Mouse (Mus musculus) megakaryocyte progenitor cell, adult 5-6 weeks (primary cell): Measurements from ENCODE around the gene Hus1b. TPM values are rescaled to one million over a fixed set of nuclear protein-coding genes. Genes with fewer than 3 reads are reported as not detected.

Experiments used
- ATAC-seq: replicated peaks from 2 replicates; pipeline ENCODE4 v1.8.0; 2016; ENCODE audit warnings: mild to moderate bottlenecking, moderate TSS enrichment, inconsistent platforms; ENCODE audit not compliant: poor library complexity
- total RNA-seq, 2 experiments: library from RNA; stranded (forward) in 1 of 2; stranded (reverse) in 1 of 2; fragments of 157-497, 149-512 nt in 1 of 2; fragments of 200-1000 nt in 1 of 2; gene quantifications; 2 replicates each; pipeline versions ENCODE4 v1.2.3 to v1.2.4; 2015 to 2017

Hus1b gene
- total RNA-seq, 2 experiments from 2014 or later, result 0.62 to 1.1 TPM

DNA sequence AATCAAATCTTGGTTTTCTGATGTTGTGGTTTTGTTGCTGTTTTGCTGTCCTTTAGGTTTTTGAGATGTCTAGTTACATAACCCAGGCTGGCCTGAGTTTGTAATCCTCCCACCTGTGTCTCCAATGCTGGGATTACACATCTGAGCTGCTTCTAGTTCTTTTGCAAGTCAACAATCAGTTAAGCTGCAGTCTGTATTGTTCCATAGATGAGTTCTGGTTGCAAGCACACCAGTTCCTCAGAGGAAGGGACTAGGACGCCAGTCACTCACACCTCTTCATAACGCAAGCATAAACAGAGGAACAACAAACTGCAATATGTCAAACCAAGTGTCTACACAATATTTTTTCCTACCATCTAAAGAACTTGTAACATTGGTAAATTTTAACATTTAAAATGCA, 4.5 kb upstream of the Hus1b start:
- no peak for ATAC-seq

DNA sequence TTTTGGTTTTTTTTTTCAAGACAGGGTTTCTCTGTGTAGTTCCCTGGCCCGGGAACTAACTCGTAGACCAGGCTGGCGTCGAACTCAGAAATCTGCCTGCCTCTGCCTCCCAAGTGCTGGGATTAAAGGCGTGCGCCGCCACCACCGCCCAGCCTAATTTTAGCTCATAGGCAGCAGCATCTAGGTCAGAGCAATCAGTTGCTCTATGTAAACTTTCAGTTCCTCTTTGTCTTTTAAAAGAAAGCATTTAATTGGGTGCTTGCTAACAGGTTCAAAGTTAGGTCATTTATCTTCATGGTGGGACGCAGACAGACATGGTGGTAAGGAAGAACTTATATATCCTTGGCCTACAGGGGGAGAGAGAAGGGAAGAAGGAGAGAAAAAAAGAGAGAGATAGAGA, 1.6 kb upstream of the Hus1b start:
- ATAC-seq, result peak; percentile 41; the same call in 1 of the 2 replicates

DNA sequence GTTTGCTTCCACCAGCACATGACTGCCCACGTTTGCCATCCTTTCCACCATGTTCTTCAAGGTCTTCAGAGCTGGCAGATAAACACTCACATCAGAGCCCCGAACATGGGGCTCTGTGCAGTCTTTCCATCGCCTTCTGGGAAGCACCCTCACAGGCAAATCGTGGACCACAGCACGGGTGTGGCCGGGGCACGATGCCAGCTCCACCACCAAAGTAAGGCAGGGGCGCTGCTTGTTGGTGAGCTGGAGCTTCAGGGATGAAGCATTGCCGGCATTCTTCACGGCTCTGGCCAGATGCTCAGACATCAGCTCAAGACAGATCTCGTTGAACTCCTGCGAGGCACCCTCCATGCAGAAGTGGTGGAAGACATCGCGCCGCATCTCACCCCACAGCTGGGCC, 430 bp downstream of the Hus1b start:
- peak; percentile 79 for ATAC-seq

DNA sequence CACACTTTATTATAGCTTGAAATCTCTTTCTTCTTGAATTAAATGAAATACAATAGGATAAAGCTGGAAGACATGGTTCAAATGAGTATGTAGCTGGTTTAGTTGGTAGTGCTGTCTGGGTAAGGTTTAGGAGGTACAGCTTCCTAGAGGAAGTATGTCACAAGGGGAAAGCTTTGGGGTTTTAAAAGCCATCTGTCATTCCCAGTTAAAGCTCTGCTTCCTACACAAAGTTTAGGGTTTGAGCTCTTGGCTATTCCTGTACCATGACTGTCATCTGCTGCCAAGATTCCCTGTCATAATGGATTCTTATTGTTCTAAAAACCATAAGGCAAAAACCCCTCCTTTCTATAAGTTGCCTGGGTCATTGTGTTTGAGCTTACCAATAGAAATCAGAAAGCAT, 1.8 kb downstream of the Hus1b start:
- no peak for ATAC-seq

DNA sequence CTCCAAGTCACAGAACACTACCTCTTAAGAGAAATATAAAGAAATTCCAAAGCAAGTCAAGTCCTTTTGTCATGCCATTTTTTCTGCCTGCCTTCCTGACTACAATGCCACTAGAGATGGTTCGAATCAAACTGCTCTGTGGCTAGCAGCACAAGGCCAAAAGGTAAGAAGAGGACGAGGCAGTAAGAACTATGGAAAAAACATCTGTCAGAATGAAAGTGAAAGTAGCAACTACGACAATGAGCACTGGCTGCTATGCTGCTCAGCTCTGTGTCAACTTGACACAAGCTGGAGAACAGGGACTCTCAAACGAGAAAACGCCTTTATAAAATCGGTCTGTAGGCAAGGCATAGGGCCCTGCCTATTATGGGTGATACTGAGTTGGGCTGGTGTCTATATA, 14.6 kb downstream of the Hus1b start:
- 0 out of 2 replicates have a peak, but pooled peaks have one; percentile 18 for ATAC-seq

DNA sequence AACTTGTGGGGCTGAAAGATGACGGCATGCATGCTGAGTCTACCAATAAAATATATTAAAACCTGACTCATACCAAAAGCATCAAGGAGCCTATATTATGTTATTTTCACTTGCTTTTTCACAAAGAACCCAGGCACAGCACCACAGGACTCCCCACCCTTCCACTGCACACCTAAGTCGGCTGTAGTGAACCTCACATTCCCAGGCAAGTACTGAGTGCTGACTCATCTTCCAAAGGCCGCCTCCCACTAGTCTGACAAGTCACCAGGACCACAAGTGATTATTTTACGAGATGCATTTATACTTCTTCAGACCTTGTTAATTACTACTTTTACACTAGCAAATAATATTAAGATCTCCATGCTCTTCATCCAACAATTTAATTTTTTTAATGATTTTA, 15.9 kb downstream of the Hus1b start:
- peak; percentile 64 for ATAC-seq

DNA sequence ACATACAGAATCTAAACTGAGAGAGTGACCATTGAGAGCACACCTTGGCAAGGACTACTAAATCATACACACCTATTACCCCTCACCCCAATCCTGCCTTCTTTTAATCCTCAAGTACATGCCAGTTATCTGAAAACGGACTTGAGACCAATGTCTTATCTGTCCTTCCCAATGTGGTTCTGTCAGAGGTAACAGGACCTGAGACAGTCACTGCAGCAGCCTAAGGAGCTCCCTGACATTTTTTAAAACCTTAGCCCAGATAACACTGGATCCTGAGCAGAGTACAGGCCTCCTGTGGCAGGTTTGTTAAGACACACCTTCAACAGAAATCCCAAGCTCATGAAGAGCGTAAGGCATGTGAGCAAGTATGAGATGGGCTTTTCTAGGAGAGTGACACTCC, 18.4 kb downstream of the Hus1b start:
- peak; percentile 27 for ATAC-seq

DNA sequence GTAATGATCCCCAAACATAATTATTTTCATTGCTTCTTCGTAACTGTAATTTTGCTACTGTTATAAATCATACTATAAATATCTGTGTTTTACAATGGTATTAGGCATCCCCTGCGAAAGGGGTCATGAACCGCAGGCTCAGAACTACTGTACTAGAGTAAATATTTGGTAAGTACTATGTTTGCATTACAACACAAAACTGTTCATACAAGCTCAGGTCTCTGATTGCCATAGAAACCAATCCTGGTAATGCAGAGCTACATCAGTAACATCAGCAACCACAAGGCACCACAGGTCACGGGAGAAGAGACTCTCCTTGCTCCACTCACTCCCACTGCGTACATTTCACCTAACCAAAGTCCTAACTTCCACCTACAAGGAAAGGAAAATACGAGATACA, 23.3 kb downstream of the Hus1b start:
- ATAC-seq, result no peak

DNA sequence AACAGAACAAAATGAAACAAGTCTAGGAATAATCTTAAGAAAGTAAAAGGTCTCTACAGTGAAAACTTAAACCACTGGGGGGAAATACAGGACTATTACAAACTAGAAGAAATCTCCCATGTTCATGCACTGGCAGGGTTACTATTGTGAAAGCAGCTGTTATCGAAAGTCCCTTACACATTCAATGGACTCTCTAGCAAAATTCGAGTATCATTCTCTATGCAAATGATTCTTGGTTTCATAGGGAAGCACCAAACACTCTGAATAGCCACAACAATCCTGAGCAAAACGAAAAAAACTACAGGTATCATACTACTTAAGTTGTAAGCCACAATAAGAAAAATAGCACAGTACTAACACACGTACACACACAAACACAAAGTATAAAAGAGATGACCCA, 25.6 kb downstream of the Hus1b start:
- no peak for ATAC-seq

DNA sequence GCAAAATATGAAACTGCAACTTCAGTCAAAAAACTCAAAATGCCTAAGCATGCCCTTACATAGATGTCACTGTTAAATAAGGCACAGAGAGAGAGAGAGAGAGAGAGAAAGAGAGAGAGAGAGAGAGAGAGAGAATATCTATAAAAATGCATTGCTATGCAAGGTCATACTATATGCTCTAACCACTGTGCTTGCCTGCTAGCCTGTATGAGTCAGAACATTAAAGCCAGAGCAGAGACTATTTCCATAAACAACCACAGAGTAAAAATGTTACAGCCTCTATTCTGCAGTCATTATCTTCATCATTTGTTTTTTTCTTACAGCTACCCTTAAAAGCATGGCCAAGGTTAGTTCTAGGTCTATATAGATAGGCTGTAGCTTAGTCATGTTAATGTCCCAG, 33.8 kb downstream of the Hus1b start:
- no peak for ATAC-seq

DNA sequence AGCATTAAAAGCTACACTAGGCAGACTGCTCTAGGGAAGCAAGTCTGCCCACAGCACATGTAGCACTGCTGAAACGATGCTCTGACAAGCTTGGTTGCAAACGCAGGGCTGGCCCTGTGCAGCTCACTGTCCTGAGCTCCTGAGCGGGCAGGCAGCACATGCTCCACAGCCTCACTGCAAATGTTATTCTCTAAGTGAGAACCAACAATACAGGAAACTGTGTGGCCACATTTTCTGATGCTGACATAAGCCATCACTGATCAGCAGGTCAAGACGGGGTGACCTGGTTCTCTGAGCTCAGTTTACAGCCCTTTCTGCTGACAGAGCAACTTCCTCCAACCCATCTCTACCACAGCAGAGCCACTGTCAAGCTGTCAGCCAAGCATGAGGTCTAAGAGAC, 34.5 kb downstream of the Hus1b start:
- no peak for ATAC-seq

DNA sequence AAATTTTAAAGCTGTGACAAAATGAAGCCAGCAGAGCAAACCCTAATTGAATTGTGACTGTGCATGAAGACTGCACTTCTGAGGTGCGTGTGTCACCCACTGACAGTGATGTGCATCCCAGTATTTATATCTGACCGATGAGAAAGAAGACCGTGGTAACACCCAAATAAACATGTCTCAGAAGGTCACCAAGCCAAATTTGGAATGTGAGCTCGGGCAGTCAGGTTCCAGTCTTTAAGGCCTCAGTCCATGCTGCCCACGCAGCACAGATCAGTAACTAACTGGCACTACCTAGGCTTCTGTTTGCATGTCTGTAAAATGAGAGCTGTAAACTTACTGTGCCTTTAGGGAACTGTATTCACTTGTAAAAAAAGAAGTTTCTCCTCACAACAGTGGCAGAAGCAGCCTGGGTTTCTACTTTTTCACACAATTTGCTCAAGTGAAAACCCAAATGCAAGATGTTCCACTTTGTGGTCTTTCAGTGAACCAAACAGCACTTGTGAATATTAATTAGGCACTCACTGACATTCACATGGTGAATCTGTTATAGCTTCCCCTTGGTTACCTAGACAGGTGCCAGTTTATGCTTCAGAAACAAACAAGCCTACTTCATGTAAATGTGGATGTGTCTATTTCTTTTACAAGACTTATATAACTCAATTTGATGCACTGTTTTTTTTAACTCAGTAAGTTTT, 35.5 kb downstream of the Hus1b start:
- no peak for ATAC-seq

DNA sequence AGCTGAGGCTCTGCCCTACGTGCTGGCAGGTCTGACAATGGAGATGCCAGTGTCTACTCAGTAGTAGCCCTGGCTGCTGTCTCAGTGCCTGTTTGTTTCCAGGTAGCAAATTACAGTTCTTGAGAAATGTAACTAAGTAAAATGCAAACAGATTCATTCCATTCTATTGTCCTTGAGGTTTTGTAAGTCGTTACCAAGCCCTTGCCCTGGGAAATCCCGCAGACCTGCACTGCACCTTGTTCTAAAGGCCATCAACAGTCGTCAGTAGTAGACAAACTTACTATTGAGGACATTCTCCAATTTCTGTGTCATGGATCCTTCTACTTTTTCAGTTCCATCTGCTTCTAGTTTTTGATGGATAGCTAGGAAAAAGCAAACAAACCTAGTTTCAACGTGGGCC, 36.7 kb downstream of the Hus1b start:
- no peak for ATAC-seq

DNA sequence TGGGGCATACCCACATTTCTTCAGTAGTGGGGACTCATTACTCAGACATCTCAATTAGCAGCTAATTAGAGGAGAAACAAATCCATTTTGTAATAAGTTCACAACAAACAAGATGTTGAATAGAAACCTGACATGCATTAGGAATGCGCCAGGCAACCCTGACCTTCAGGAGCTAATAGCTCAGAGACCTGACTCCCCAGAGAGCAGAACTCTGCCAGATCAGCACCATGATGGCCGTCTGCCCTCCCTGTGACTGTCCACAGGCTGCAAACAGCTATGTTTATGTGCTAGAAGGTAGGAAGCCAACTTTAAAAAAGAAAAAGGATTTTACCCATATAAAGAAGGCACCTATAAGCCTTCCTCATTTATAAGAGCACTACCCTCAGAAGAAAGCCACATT, 45.3 kb downstream of the Hus1b start:
- no peak for ATAC-seq

DNA sequence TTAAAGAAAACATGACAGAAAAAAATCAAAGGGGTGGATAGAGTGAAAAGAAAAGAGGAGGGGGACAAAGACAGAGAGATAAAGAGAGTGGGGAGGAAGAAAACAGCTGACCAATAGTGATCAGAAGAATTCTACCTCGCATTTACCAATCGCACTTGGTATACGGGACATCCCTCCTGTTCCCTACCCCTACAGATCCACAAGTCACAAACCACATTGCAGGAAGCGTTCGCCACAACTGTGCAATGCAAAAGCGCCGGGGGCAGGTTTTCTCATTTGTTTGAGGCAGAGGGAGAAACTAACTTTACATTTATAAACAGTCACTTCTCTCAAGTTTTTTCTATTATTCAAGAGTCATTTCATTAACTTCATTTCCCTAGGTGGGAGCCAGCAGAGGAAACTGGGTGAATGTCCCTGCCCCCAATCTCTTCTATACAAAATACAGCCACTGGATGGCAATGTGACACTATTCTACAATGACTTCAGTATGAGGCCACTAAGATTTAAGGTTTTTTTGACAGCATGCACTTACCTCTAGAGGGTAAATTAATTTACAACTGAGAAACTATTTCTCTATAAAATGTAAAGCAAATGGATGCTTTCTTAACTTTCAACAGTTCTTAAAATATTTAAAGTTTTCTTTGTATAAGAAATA, 46.0 kb downstream of the Hus1b start:
- peak; percentile 81 for ATAC-seq

Other genes starting within 250 kb of the Hus1b start
- 0.05 and 0.47 TPM in 2 replicates for gene Irf4, start 198.5 kb downstream of the Hus1b start, total RNA-seq (2015)
- 0.07 and 0.29 TPM in 2 replicates for gene Irf4, start 198.5 kb downstream of the Hus1b start, total RNA-seq (2017)
- gene Exoc2, start 26.3 kb upstream of the Hus1b start, total RNA-seq (2015), result 43.8 and 47.6 TPM in 2 replicates
- 32.5 and 50.5 TPM in 2 replicates for gene Exoc2, start 26.3 kb upstream of the Hus1b start, total RNA-seq (2017)
- 0.22 TPM in 1 of 2 replicates, not detected in the other for gene Gm5447, start 26.4 kb upstream of the Hus1b start, total RNA-seq (2015)
- gene Gm5447, start 26.4 kb upstream of the Hus1b start, total RNA-seq (2017), result not detected in 2 replicates